ENCODE assay signal across 14 mouse cellular contexts in the genomic region with DNA sequence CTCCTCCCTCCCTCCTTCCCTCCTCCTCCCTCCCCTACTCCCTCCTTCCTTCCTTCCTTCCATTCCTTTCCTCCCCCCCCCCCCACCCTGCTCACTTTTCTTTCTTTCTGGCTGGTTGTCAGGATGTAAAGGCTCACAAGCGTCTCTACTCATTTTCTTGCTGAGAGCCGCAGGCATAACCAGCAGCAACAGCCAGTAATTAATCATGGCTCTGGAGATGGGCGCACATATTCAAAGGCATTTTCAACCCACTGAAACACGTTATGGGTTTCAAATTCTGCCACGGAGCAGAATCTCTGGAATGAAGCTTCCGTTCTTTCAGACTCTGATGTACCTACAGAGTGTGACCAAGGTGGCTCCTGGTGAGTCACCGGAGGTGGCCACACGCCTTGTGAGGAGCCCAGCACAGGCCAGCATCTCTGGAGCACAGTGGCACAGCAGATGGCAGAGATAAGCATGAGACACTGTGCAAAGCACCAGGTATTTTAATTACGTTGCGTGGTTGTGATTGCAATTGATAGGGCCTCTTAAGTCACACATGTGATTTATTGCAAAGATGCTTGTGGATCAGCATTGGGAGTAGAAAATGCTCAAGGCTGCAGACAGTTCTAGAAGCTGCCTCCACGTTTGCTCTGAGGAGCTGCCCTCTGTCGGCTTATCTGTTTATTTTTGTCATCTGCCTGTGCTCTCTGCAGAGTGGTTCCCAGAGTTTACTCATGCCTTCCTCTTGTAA.
DNase-seq lines count a peak whose midpoint lies in the region; ATAC-seq and TF ChIP-seq lines count a peak whose summit lies in the region.
"Had no signal": no experiment of that assay in that cellular context is flagged by ENCODE, and none has a peak within 500 bp of the region (broad histone marks: within the 10 kb centered on the region; RNA-seq: fewer than 3 reads in every experiment).

No protein-coding gene starts in this region.

- H3K27me3 ChIP-seq in forebrain, embryonic 15.5 days = no peaks in the 10 kb centered on the region
- no peaks in the 10 kb centered on the region for H3K27me3 ChIP-seq in forebrain, embryonic 11.5 days (ENCODE audit: control insufficient read depth, insufficient read depth, low read length)
- 0 out of 2 replicates have a peak, but pooled peaks cover 8% of the 10 kb centered on the region for H3K27me3 ChIP-seq in lung, postnatal 0 days (replicated peaks; ENCODE audit: insufficient read depth, low read length)
- no peaks in the 10 kb centered on the region; the same call in 1 of the 2 replicates for H3K27me3 ChIP-seq in hindbrain, embryonic 13.5 days

- no peak overlapping the region for H3K4me3 ChIP-seq in forebrain, embryonic 15.5 days
- no peak overlapping the region for H3K4me3 ChIP-seq in forebrain, embryonic 11.5 days (ENCODE audit: low read depth, low read length)
- no peak overlapping the region for H3K4me3 ChIP-seq in lung, postnatal 0 days (ENCODE audit: low read depth, low read length)
- H3K4me3 ChIP-seq in lung, adult 2 months (replicated peaks; ENCODE audit: extremely low read depth, low read depth, low read length) = no peak overlapping the region
- no peak overlapping the region for H3K4me3 ChIP-seq in hindbrain, embryonic 13.5 days
- no peak overlapping the region for H3K4me3 ChIP-seq in olfactory bulb, adult 2 months (ENCODE audit: insufficient read depth, low read depth, low read length)
- H3K4me3 ChIP-seq: erythroblast, embryonic 14.5 days had no signal

- no peak for ATAC-seq in forebrain, embryonic 15.5 days (replicated peaks)
- ATAC-seq in forebrain, embryonic 11.5 days (replicated peaks; ENCODE audit: low FRiP score) = no peak
- ATAC-seq in lung, postnatal 0 days = no peak
- ATAC-seq in hindbrain, embryonic 13.5 days (ENCODE audit: low FRiP score) = peak; percentile 69; the same call in 1 of the 2 replicates
- ATAC-seq: CD4-positive, CD25-positive, alpha-beta regulatory T cell, adult 4 months had no signal

- no peaks in the 10 kb centered on the region for H3K36me3 ChIP-seq in forebrain, embryonic 15.5 days
- no peaks in the 10 kb centered on the region for H3K36me3 ChIP-seq in forebrain, embryonic 11.5 days (ENCODE audit: control insufficient read depth, insufficient read depth, low read length)
- H3K36me3 ChIP-seq in lung, postnatal 0 days (ENCODE audit: insufficient read depth, low read length) = no peaks in the 10 kb centered on the region
- no peaks in the 10 kb centered on the region for H3K36me3 ChIP-seq in hindbrain, embryonic 13.5 days

- TF ChIP-seq POLR2A in lung, adult 2 months (IDR thresholded peaks at IDR 0.05; ENCODE audit: borderline replicate concordance, extremely low read depth, low read depth, low read length) = no peak
- TF ChIP-seq POLR2A in olfactory bulb, adult 2 months (IDR thresholded peaks at IDR 0.05; ENCODE audit: insufficient read depth, low read depth, low read length) = no peak

- no peak overlapping the region for H3K9ac ChIP-seq in forebrain, embryonic 15.5 days (replicated peaks)
- H3K9ac ChIP-seq in forebrain, embryonic 11.5 days (ENCODE audit: low read length) = no peak overlapping the region
- no peak overlapping the region for H3K9ac ChIP-seq in lung, postnatal 0 days (replicated peaks; ENCODE audit: low read depth)
- H3K9ac ChIP-seq in hindbrain, embryonic 13.5 days = peak overlapping the region; percentile 53; the same call in 1 of the 2 replicates

- 55% methylated on average over 12 of the region's 12 CpGs for WGBS in forebrain, embryonic 15.5 days
- WGBS in forebrain, embryonic 11.5 days = 74% methylated on average over 12 of the region's 12 CpGs
- WGBS in lung, postnatal 0 days = 41% methylated on average over 12 of the region's 12 CpGs
- 38% methylated on average over 12 of the region's 12 CpGs for WGBS in lung, adult 2 months
- 42% methylated on average over 12 of the region's 12 CpGs for WGBS in hindbrain, embryonic 13.5 days
- WGBS in olfactory bulb, adult 2 months = 38% methylated on average over 12 of the region's 12 CpGs

- DNase-seq in forebrain, embryonic 11.5 days (ENCODE audit: low spot score) = no peak
- no peak for DNase-seq in lung, postnatal 0 days (ENCODE audit: low spot score)
- DNase-seq in lung, adult 2 months = no peak
- no peak for DNase-seq in spleen, postnatal 36 days (ENCODE audit: low spot score in 2 of 2)
- DNase-seq in layer of hippocampus, postnatal 25 days (ENCODE audit: extremely low spot score in 1 of 2, low spot score in 1 of 2) = no peak
- DNase-seq: kidney, adult 8-10 months; left cerebral cortex, postnatal 4 days; lung, adult 18-20 months; thymus, adult 18-20 months had no signal

- 0 out of 2 replicates have a peak, but pooled peaks have one; percentile 22 for TF ChIP-seq CTCF in lung, postnatal 0 days (IDR thresholded peaks at IDR 0.05)
- no peak for TF ChIP-seq CTCF in lung, adult 2 months (IDR thresholded peaks at IDR 0.05; ENCODE audit: insufficient read depth, low read length)
- no peak for TF ChIP-seq CTCF in olfactory bulb, adult 2 months (IDR thresholded peaks at IDR 0.05; ENCODE audit: insufficient read depth, low read depth, low read length)

- H3K4me2 ChIP-seq in forebrain, embryonic 15.5 days (replicated peaks) = no peak overlapping the region
- no peak overlapping the region for H3K4me2 ChIP-seq in forebrain, embryonic 11.5 days (ENCODE audit: low read depth, low read length, severe bottlenecking)
- no peak overlapping the region for H3K4me2 ChIP-seq in lung, postnatal 0 days (replicated peaks; ENCODE audit: low read depth, low read length)
- H3K4me2 ChIP-seq in hindbrain, embryonic 13.5 days = peak overlapping the region; percentile 34; the same call in 1 of the 2 replicates

- no peak for TF ChIP-seq EP300 in lung, postnatal 0 days (IDR thresholded peaks at IDR 0.05)

- H3K27ac ChIP-seq in forebrain, embryonic 15.5 days (replicated peaks) = peak overlapping the region; percentile 50; the same call in 1 of the 2 replicates
- no peak overlapping the region for H3K27ac ChIP-seq in forebrain, embryonic 11.5 days (ENCODE audit: low read depth, low read length)
- H3K27ac ChIP-seq in lung, postnatal 0 days (ENCODE audit: low read length) = no peak overlapping the region
- peak overlapping the region; percentile 89 for H3K27ac ChIP-seq in hindbrain, embryonic 13.5 days
- peak overlapping the region; percentile 35; the same call in 1 of the 2 replicates for H3K27ac ChIP-seq in olfactory bulb, adult 2 months (ENCODE audit: insufficient read depth, low read depth, low read length)

- peaks cover 14% of the 10 kb centered on the region for H3K4me1 ChIP-seq in forebrain, embryonic 15.5 days
- H3K4me1 ChIP-seq in forebrain, embryonic 11.5 days (replicated peaks; ENCODE audit: control insufficient read depth, insufficient read depth, low read length) = peaks cover 3% of the 10 kb centered on the region; the same call in 1 of the 2 replicates
- no peaks in the 10 kb centered on the region for H3K4me1 ChIP-seq in lung, postnatal 0 days (ENCODE audit: insufficient read depth, low read depth, low read length)
- H3K4me1 ChIP-seq in lung, adult 2 months (ENCODE audit: control insufficient read depth, insufficient read depth, low read length) = no peaks in the 10 kb centered on the region
- H3K4me1 ChIP-seq in hindbrain, embryonic 13.5 days (replicated peaks) = peaks cover 39% of the 10 kb centered on the region
- peaks cover 10% of the 10 kb centered on the region for H3K4me1 ChIP-seq in olfactory bulb, adult 2 months (ENCODE audit: control insufficient read depth, insufficient read depth, low read length)

- no peaks in the 10 kb centered on the region for H3K9me3 ChIP-seq in forebrain, embryonic 15.5 days
- no peaks in the 10 kb centered on the region for H3K9me3 ChIP-seq in forebrain, embryonic 11.5 days (ENCODE audit: control insufficient read depth, low read length)
- H3K9me3 ChIP-seq in lung, postnatal 0 days (ENCODE audit: low read length) = no peaks in the 10 kb centered on the region
- H3K9me3 ChIP-seq in hindbrain, embryonic 13.5 days = no peaks in the 10 kb centered on the region

Comparison
In these comparisons a context has a peak if more than half of its experiments do, and no peak if none do; other contexts are left out.
1. H3K27ac ChIP-seq: peak in forebrain, embryonic 15.5 days (single experiment), hindbrain, embryonic 13.5 days (single experiment) and olfactory bulb, adult 2 months (single experiment); none in forebrain, embryonic 11.5 days (single experiment) and lung, postnatal 0 days (single experiment).